Mouse (Mus musculus): Measurements from ENCODE around the gene Dctn3. TPM values are rescaled to one million over a fixed set of nuclear protein-coding genes. Genes with fewer than 3 reads are reported as not detected.
"Not testable (repeated sequence)": the region's sequence is repeated elsewhere in the genome, so short reads cannot be mapped to it uniquely, and the experiment has no call there.

The Dctn3 gene
- polyA plus RNA-seq, 1 experiment = 48.2 TPM

DNA sequence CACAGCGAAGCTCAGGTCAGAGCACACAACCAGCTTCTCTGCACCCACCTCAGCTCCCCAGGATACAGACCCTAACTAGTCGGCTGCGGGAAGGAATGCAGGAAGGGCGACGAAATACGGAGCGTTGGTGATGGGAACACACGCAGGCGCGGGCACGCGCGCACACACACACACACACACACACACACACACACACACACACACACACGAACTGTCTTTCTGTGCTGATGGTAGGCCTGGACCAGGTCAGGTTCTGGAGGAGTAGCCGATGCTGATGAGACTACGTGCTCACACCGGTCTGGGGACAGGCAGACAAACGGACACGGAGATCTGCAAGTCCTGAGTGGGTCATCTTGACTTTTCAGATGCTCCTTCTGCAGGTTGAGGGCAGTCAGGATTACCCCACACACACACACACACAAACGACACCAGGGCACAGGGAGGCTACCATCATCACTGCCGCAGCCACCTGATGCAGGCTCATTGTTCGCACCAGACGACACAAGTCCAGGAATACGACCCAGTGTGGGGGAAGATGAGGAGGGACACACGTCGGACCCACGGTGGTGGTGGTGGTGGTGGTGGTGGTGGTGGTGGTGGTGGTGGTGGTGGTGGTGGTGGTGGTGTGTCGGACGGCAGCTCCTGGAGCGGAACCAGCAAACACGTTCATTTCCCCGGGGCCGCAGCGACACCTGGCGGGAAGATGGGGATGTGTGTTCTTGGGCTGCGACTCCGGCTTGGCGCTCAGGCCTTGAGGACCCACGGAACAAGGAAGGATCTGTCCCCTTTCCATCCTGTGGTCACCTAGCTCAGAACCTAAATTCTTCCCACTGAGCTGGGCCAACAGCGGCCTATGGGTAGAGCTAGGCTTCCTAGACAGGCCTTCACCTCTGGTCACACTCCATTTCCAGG lies 25.8 kb downstream of the Dctn3 start, which contains the start of gene Cntfr:
Gene Cntfr, minus strand, starts transcription at position 160 of the 912 bp plus-strand sequence.
- 5% methylated on average over 29 of the region's 40 CpGs for WGBS
- H3K4me3 ChIP-seq (replicated peaks; ENCODE audit: control insufficient read depth, low read depth, low read length); H3K4me1 ChIP-seq (ENCODE audit: control insufficient read depth, insufficient read depth, low read length); H3K27ac ChIP-seq (ENCODE audit: control insufficient read depth, insufficient read depth, low read depth, low read length, poor library complexity): not testable (repeated sequence)
- peak; percentile 72 for TF ChIP-seq CTCF (IDR thresholded peaks at IDR 0.05; ENCODE audit: control insufficient read depth, insufficient read depth, low read length)

GRCm38 (mm10) chr4:41696452-41696851 lies 26.5 kb downstream of the Dctn3 start:
- H3K4me3 ChIP-seq (replicated peaks; ENCODE audit: control insufficient read depth, low read depth, low read length); H3K27ac ChIP-seq (ENCODE audit: control insufficient read depth, insufficient read depth, low read depth, low read length, poor library complexity); H3K4me1 ChIP-seq (ENCODE audit: control insufficient read depth, insufficient read depth, low read length): not testable (repeated sequence)
- WGBS = 5% methylated on average over 14 of the region's 15 CpGs

GRCm38 (mm10) chr4:41695800-41696199 lies 27.2 kb downstream of the Dctn3 start:
- 4% methylated on average over 12 of the region's 38 CpGs for WGBS
- H3K4me3 ChIP-seq (replicated peaks; ENCODE audit: control insufficient read depth, low read depth, low read length) = not testable (repeated sequence)

GRCm38 (mm10) chr4:41693511-41693910 lies 29.5 kb downstream of the Dctn3 start:
- H3K4me1 ChIP-seq (ENCODE audit: control insufficient read depth, insufficient read depth, low read length); H3K27ac ChIP-seq (ENCODE audit: control insufficient read depth, insufficient read depth, low read depth, low read length, poor library complexity); H3K4me3 ChIP-seq (replicated peaks; ENCODE audit: control insufficient read depth, low read depth, low read length): not testable (repeated sequence)
- WGBS = 16% methylated on average over 4 of the region's 4 CpGs

More at GRCm38 (mm10) chr4:41695800-41696199, 27.2 kb downstream of the Dctn3 start:
- H3K4me1 ChIP-seq (ENCODE audit: control insufficient read depth, insufficient read depth, low read length); H3K27ac ChIP-seq (ENCODE audit: control insufficient read depth, insufficient read depth, low read depth, low read length, poor library complexity): not testable (repeated sequence)

DNA sequence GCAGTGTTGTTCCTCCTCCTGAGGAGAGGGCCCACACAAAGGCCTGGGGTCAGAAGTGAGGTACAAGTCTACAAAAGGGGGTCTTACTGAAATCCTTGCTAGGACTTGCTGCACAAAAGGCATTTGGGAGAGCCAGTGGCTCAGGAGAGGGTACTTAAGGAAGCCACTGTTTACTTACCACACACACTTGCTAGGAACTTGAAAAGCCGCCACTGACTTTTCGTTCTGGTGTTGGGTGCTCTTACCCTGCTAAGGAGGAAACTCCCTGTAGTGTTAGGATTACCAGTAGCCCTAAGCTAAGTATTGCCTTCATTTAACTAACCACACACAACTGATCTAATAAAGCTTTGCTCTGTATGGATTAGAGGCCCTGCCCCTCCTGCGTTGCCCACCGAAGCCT lies 33.0 kb downstream of the Dctn3 start:
- no CpG with 5 or more reads among the region's 4 CpGs for whole genome bisulfite sequencing
- not testable (repeated sequence) for H3K4me3 ChIP-seq (replicated peaks; ENCODE audit: control insufficient read depth, low read depth, low read length); H3K27ac ChIP-seq (ENCODE audit: control insufficient read depth, insufficient read depth, low read depth, low read length, poor library complexity); H3K4me1 ChIP-seq (ENCODE audit: control insufficient read depth, insufficient read depth, low read length)

DNA sequence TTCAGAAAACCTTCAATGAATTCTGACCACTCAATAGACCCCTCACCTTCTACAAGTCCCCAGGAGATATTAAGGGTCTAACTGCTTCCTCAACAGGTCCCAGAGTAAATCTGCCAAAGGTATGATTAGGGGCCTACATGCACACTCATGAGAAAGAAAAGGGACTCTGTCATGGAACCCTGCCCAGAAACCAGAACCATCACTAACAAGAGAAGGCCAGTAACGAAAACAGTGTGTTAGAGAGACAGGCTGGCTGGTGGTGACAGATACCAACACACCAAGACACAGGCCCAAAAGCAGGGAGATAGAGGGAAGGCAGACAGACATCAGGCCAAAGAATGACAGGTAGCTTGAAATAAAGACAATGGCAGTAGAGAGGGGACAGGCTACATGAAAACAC lies 34.4 kb downstream of the Dctn3 start:
- not testable (repeated sequence) for H3K4me1 ChIP-seq (ENCODE audit: control insufficient read depth, insufficient read depth, low read length); H3K27ac ChIP-seq (ENCODE audit: control insufficient read depth, insufficient read depth, low read depth, low read length, poor library complexity); H3K4me3 ChIP-seq (replicated peaks; ENCODE audit: control insufficient read depth, low read depth, low read length)
- WGBS = 74% methylated on average over 1 of the region's 1 CpGs

DNA sequence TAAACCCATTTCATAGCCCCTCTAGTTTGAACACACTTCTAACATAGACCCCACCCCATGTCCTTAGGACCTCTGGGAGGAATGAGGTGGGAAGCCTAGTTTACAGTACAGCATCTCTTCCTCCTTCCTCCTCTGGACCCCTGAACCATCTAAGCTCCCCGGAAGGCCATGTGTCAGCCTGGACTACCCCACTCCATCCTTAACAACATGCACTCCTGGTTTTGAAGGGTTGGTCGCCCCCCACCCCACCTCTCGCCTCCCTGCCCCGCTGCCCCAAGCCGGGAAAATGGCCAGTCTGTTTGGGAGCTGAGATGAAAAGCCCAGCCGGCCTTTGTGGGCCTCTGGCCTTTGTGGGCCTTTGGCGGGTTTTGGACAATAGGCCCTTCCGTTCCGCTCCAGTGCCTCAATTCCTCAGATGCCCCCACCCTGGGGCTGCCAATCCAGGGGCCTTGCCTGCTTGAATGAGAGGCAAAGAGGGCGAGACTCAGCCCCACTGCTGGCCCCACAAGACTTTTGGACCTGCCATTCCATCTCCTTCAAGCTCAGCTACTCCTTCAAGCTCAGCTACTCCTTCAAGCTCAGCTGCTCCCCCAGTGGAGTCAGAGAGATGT lies 37.0 kb downstream of the Dctn3 start:
- 58% methylated on average over 10 of the region's 10 CpGs for WGBS
- not testable (repeated sequence) for H3K4me3 ChIP-seq (replicated peaks; ENCODE audit: control insufficient read depth, low read depth, low read length); H3K4me1 ChIP-seq (ENCODE audit: control insufficient read depth, insufficient read depth, low read length); H3K27ac ChIP-seq (ENCODE audit: control insufficient read depth, insufficient read depth, low read depth, low read length, poor library complexity)

GRCm38 (mm10) chr4:41684931-41685453 lies 38.0 kb downstream of the Dctn3 start:
- WGBS = 4% methylated on average over 14 of the region's 14 CpGs
- H3K4me3 ChIP-seq (replicated peaks; ENCODE audit: control insufficient read depth, low read depth, low read length); H3K27ac ChIP-seq (ENCODE audit: control insufficient read depth, insufficient read depth, low read depth, low read length, poor library complexity); H3K4me1 ChIP-seq (ENCODE audit: control insufficient read depth, insufficient read depth, low read length): not testable (repeated sequence)

DNA sequence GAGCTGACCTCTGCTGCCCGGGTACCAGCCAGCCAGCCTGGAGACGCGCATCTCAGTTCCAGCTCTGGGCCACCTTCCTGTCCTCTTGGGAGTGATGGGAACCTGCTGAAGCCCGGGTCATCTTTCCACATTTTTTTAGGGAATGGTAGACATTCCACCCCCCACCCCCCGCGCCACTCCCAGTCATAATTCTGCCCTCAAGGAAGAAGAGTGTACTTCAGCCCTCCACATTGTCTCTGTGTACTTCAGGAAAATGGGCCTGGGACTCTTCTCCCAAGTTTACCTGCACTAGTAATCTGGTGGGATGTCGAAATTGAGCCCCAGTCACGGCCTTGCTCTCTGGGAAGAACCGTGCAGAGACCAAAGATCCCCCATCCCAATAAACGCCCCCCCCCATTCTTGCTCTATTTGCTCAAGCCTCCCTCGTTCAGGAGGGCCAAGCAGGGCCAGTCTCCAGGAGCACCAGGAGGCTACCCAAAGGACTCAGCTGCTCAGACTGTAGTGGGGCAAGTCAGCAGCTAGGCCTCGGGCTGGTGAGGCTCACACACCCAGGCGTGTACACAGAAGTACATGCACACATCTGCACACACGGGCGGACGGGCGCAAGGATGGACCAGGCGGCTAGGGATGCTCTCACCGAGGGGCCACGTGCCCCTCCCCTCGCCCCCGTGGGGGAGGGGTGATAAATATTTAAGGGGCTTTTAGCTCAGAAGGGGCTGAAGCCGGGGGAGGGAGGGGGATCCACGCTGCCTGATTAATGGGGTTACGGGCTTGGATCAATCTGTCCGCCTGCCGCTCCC lies 38.6 kb downstream of the Dctn3 start:
- H3K4me3 ChIP-seq (replicated peaks; ENCODE audit: control insufficient read depth, low read depth, low read length); H3K27ac ChIP-seq (ENCODE audit: control insufficient read depth, insufficient read depth, low read depth, low read length, poor library complexity); H3K4me1 ChIP-seq (ENCODE audit: control insufficient read depth, insufficient read depth, low read length): not testable (repeated sequence)
- 11% methylated on average over 23 of the region's 27 CpGs for WGBS

DNA sequence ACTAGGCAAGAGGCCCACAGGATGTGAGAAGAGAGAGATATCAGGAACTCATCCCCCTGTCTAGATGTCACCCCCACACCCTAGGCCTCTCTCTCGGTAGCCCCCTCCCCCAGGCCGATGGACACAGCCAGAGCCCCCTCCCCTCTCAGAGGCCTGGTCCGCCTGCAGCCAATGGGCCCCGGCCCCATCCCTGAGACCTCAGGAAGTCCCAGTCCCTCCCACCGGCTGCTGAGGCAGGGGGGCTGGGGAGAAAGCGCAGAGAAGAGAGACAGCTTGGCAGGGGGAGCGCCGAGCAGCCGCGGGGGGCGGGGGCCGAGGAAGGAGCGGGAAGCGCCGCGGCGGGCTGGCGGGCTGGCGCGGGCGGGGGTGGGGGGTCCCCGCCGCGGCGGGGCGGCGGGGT lies 39.7 kb downstream of the Dctn3 start:
- not testable (repeated sequence) for H3K4me3 ChIP-seq (replicated peaks; ENCODE audit: control insufficient read depth, low read depth, low read length); H3K4me1 ChIP-seq (ENCODE audit: control insufficient read depth, insufficient read depth, low read length); H3K27ac ChIP-seq (ENCODE audit: control insufficient read depth, insufficient read depth, low read depth, low read length, poor library complexity)
- WGBS = 7% methylated on average over 5 of the region's 27 CpGs

Data from bone marrow, adult 2 months (tissue).